Mouse (Mus musculus): Measurements from ENCODE around the gene Olfr816.
"Not testable (repeated sequence)": the region's sequence is repeated elsewhere in the genome, so short reads cannot be mapped to it uniquely, and the experiment has no call there.

Olfr816 gene

DNA sequence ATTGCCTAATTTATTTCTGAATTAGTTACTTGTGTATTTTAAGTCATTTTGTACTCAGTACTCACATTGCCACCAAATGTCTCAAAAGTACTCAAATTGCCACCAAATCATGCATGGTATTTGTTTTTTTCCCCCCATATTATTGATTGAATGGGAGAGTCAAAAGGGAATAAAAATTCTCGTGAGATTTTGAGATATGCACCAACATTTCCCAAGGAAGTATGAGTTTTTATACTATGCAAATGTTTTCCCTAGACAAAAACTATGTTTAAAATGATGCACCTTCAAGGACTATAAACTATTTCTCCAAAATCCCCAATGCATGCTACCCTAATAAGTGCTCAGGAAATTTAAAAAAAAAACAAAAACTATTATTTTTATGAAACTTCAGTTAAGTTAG, at the start of gene Olfr816:
Olfr816 (minus strand) TSS at position 101 of the 400 bp plus-strand sequence.
- no peak for DNase-seq (ENCODE audit: low spot score in 2 of 2)

DNA sequence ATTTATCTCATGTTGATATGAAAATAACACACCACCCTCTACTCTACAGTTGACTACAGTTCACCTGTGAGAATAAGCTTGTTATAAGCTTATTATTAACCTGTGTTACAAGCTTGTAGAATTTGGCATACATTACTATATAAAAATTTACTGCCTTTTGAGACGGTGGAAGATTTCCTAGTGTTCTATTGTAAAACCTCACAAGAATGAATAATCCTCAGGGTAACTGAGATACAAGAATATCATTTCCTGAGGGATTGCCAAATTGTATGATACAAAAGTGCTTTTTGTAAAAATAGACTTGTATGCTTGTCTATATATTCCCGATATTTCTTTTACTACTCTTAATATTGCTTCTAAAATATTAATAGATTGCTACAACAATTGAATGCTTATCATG, 33.6 kb upstream of the Olfr816 start, which contains the start of gene Olfr818:
Olfr818 (minus strand) TSS at position 101 of the 400 bp plus-strand sequence.
- no peak for DNase-seq (ENCODE audit: low spot score in 2 of 2)

DNA sequence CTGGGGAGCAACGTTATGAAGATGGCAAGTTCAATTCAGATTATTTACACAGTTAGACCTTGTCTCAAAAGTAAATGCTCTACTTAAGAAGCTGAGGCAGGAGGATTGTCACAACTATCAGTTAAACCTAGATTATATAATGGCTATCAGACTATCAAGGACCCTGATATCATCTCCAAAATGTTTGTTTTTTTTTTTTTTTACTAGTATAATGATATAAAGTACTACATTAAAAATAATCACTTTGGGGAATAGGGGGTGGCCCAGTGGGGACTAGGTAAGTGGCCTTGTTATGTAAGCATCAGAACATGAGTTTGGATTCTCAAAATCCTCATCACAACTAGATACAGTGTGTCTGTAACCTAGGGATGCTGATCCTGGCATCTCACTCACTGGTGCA, 9.6 kb downstream of the Olfr816 start, which contains the start of gene Olfr815:
Olfr815 (minus strand) TSS at position 101 of the 400 bp plus-strand sequence.
- not testable (repeated sequence) for DNase-seq (ENCODE audit: low spot score in 2 of 2)

DNA sequence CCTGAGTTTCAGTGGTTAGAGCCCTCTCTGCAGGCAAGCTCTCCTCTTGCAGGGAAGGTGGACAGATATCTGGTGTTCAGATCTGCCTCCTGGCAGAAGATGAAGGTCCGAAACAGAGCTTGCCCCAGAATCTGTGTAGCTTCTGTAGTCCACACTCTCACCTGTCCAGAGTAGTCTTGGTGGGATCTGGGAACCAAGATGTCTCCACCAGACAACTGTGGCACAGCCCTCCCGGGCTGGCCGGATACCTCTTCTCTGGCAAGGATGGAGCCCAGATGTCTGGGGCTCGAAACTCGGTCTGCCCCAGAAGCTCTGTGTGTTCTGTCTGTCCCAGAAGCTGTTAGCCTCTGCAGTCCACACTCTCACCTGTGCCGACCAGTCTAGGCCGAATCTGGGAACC, 29.5 kb downstream of the Olfr816 start:
- no peak for DNase-seq (ENCODE audit: low spot score in 2 of 2)

DNA sequence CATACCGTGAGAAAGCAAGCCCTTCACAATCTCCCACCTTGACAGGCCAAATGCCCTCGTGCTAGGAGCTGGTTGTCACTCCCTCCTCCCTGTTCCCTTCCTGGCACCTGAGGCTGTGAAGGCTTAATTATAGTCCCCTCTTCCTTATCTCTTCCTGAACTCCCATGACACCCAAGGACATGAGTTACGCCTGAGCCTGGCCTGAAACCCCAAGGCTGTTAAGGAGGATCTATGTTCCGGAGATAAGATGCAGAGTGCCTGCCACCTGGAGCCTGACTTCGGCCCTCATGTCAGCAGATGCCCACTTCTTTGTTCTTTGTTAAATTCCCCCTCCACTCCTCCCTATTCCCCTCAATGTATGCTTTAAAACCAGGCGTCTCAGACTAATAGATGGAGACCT, 29.9 kb downstream of the Olfr816 start:
- DNase-seq (ENCODE audit: low spot score in 2 of 2), result not testable (repeated sequence)

DNA sequence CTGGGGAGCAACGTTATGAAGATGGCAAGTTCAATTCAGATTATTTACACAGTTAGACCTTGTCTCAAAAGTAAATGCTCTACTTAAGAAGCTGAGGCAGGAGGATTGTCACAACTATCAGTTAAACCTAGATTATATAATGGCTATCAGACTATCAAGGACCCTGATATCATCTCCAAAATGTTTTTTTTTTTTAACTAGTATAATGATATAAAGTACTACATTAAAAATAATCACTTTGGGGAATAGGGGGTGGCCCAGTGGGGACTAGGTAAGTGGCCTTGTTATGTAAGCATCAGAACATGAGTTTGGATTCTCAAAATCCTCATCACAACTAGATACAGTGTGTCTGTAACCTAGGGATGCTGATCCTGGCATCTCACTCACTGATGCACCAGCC, 35.6 kb downstream of the Olfr816 start, which contains the start of gene Olfr814:
Olfr814 (minus strand) TSS at position 101 of the 400 bp plus-strand sequence.
- not testable (repeated sequence) for DNase-seq (ENCODE audit: low spot score in 2 of 2)
